Mouse (Mus musculus): ENCODE measurements around the gene S100pbp.

DNA sequence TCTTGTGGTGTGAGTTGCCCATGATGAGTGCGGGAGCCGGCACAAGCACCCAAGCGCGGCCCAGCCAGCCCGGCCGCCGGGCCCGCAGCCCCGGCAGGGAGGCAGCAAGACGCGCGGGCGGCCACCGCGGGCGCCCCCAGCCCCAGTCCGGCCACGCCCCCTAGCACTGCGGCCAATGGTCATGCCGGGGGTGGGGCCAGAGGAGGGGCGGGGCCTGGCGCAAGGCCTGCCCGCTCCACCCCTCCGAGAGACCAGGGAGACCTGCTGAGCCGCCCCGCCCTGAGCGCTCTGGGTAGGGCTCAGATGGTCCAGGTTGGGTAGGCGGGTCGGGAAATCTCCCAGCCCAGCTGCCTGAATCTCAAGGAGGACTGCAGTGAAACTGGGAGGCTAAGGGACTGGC, 49.5 kb upstream of the S100pbp start:
- TF ChIP-seq POLR2A (IDR thresholded peaks at IDR 0.05; ENCODE audit: borderline replicate concordance, extremely low read depth, insufficient read depth, insufficient read length, poor library complexity, severe bottlenecking) (peak; percentile 84), CTCF (IDR thresholded peaks at IDR 0.05; ENCODE audit: borderline replicate concordance, extremely low read depth, insufficient read depth, insufficient read length) (no peak)

Measured in brain, embryonic 14.5 days (tissue).